Mouse (Mus musculus) midbrain, embryonic 12.5 days (tissue): Measurements from ENCODE around the gene Rassf6. TPM values are rescaled to one million over a fixed set of nuclear protein-coding genes. Genes with fewer than 3 reads are reported as not detected.

ENCODE experiments used
- ATAC-seq: fragments of 200-750 bp; cut with Nextera tagmentation; 2 replicates; pipeline ENCODE4 v1.8.0; 2017; ENCODE audit warnings: low read depth, moderate TSS enrichment, moderate library complexity; ENCODE audit not compliant: low FRiP score
- H3K27ac ChIP-seq: fragments of 300-500 bp; sonication (generic); replicated peaks from 2 replicates; pipeline ENCODE4 v1.5.1; 2016; ENCODE audit warnings: mild to moderate bottlenecking
- H3K27me3 ChIP-seq: fragments of 300-500 bp; sonication (generic); 2 replicates; pipeline ENCODE4 v1.6.1; 2016; ENCODE audit warnings: mild to moderate bottlenecking
- H3K36me3 ChIP-seq: fragments of 300-500 bp; sonication (generic); 2 replicates; pipeline ENCODE4 v1.6.1; 2016
- H3K4me1 ChIP-seq: fragments of 300-500 bp; sonication (generic); 2 replicates; pipeline ENCODE4 v1.6.1; 2016
- H3K4me2 ChIP-seq: fragments of 300-500 bp; sonication (generic); replicated peaks from 2 replicates; pipeline ENCODE4 v1.6.1; 2016; ENCODE audit warnings: mild to moderate bottlenecking, moderate library complexity
- H3K4me3 ChIP-seq: fragments of 300-500 bp; sonication (generic); 2 replicates; pipeline ENCODE4 v1.5.1; 2016; ENCODE audit warnings: mild to moderate bottlenecking
- H3K9ac ChIP-seq: fragments of 300-500 bp; sonication (generic); replicated peaks from 2 replicates; pipeline ENCODE4 v1.6.1; 2016; ENCODE audit warnings: mild to moderate bottlenecking, moderate library complexity
- H3K9me3 ChIP-seq: fragments of 300-500 bp; sonication (generic); 2 replicates; pipeline ENCODE4 v1.6.1; 2016; ENCODE audit warnings: mild to moderate bottlenecking
- WGBS: fragments of 180-500 bp; shearing (Covaris S2); methylation state at CpG from one replicate; pipeline ENCODE4 v1.1.7; 2016; 5-methylcytosine and 5-hydroxymethylcytosine counted together
- polyA plus RNA-seq: library from polyadenylated mRNA; unstranded; fragments of >200 nt; fragmentation: Nextera tagmentation; extraction: Ambion mirVana; gene quantifications from 2 replicates; pipeline ENCODE4 v1.2.1, GENCODE M21; 2016

Gene Rassf6
- polyA plus RNA-seq, 1 experiment from 2014 or later: 0.29 TPM

DNA sequence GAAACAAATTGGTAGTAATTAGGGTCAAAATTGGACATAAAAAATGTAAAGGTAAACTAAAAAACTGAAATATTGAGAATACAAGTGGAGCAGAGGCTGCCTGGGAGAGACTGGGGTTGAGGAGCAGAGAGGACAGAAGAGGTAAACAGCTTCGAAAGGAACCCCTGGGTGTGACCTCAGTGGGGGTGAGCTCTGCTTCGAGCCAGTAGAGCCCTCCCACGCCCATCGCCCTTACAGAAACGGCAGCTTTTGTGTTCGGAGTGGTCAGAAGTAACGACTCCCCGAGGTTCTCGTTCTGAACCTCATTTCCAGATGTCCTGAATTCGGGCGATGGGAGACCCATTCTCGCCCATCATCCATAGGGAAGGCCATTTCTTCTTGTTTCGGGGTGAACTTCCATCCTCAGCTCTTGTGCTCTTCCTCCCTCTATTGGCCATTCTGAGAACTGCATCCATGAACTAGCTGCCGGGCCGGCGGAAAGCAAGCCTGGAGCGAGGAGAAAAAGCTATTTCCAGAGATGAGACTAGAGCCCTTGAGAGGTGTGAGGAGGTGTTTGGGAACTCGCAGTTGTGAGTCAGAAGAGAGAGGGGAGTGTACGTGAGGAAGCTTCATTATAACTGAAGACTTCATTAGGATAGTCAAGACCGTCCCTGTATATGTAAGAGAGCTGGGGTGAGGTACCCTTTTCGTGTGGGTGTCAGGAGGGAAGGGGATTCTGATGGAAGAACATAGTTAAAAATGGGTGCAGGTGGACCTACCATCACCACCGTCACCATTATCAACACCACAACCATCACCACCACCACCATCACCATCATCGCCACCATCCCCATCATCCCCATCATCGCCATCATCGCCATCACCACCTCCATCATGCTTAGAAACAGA lies 51.5 kb downstream of the Rassf6 start:
- peak; percentile 73 for ATAC-seq
- WGBS: 24% methylated on average over 25 of the region's 25 CpGs
- no peaks in the 10 kb centered on the region for H3K27me3 ChIP-seq
- peak overlapping the region; percentile 52 for H3K9ac ChIP-seq
- H3K9me3 ChIP-seq: no peaks in the 10 kb centered on the region
- H3K36me3 ChIP-seq: no peaks in the 10 kb centered on the region
- no peaks in the 10 kb centered on the region for H3K4me1 ChIP-seq
- H3K27ac ChIP-seq: no peak overlapping the region
- peak overlapping the region; percentile 40 for H3K4me3 ChIP-seq
- H3K4me2 ChIP-seq: peak overlapping the region; percentile 63

DNA sequence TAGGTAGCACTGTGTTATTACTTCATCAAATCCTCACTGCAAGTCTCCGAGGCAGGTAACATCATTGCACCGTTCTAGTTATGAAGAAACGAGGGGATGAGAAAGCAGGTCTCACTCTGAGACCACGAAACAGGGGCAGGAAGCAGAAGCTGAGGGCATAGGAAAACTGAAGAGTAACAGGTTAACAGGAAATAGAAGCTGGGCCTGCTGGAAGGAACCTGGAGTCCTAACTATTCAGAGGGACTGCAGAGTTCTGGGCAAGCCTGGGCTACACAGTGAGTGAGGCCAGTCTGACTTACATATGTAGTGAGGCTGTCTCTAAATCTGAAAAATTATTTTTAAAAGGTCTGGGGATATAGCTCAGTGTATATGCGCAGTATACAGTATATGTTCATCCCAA lies 52.4 kb downstream of the Rassf6 start:
- no peaks in the 10 kb centered on the region for H3K4me1 ChIP-seq
- no peaks in the 10 kb centered on the region for H3K27me3 ChIP-seq
- 92% methylated on average over 5 of the region's 5 CpGs for WGBS
- ATAC-seq: no peak
- no peak overlapping the region for H3K4me2 ChIP-seq
- no peak overlapping the region for H3K27ac ChIP-seq
- no peaks in the 10 kb centered on the region for H3K36me3 ChIP-seq
- H3K9me3 ChIP-seq: no peaks in the 10 kb centered on the region
- H3K4me3 ChIP-seq: no peak overlapping the region
- H3K9ac ChIP-seq: no peak overlapping the region

GRCm38 (mm10) chr5:90586511-90586910 lies 53.9 kb downstream of the Rassf6 start:
- Histone ChIP-seq H3K9ac (no peak overlapping the region), H3K27ac (no peak overlapping the region), H3K36me3 (no peaks in the 10 kb centered on the region), H3K9me3 (no peaks in the 10 kb centered on the region), H3K4me1 (no peaks in the 10 kb centered on the region), H3K27me3 (no peaks in the 10 kb centered on the region), H3K4me2 (no peak overlapping the region), H3K4me3 (no peak overlapping the region)
- no peak for ATAC-seq
- WGBS: 89% methylated on average over 5 of the region's 5 CpGs

DNA sequence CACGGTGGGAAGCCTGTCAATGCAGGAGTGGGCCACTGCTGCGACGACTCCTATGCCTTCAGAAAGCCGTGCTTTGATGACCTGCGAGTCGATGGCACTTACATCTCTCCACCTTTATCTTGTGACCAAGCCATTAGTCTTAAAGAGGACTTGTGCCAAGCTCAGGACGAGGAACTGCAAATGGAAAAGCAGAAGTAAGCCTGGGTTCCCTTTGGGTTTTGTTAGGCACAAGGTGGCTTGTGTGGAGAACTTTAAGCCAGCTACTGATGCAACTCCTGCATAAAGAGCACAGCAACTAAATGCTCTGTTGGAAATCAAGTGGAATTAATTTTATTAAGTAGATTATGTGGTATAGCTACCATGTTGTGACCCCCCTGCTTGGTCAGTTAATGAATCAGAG lies 55.7 kb downstream of the Rassf6 start:
- no peak for ATAC-seq
- Histone ChIP-seq H3K9me3 (no peaks in the 10 kb centered on the region), H3K4me2 (no peak overlapping the region), H3K4me1 (no peaks in the 10 kb centered on the region), H3K36me3 (no peaks in the 10 kb centered on the region), H3K27ac (no peak overlapping the region), H3K4me3 (no peak overlapping the region), H3K27me3 (no peaks in the 10 kb centered on the region), H3K9ac (no peak overlapping the region)
- WGBS: 83% methylated on average over 7 of the region's 7 CpGs

GRCm38 (mm10) chr5:90582179-90582578 lies 58.3 kb downstream of the Rassf6 start:
- H3K27me3 ChIP-seq: no peaks in the 10 kb centered on the region
- no peak overlapping the region for H3K9ac ChIP-seq
- no peak overlapping the region for H3K4me3 ChIP-seq
- H3K36me3 ChIP-seq: no peaks in the 10 kb centered on the region
- no peak overlapping the region for H3K27ac ChIP-seq
- no peak for ATAC-seq
- WGBS: 89% methylated on average over 6 of the region's 6 CpGs
- H3K9me3 ChIP-seq: no peaks in the 10 kb centered on the region
- no peak overlapping the region for H3K4me2 ChIP-seq
- no peaks in the 10 kb centered on the region for H3K4me1 ChIP-seq

DNA sequence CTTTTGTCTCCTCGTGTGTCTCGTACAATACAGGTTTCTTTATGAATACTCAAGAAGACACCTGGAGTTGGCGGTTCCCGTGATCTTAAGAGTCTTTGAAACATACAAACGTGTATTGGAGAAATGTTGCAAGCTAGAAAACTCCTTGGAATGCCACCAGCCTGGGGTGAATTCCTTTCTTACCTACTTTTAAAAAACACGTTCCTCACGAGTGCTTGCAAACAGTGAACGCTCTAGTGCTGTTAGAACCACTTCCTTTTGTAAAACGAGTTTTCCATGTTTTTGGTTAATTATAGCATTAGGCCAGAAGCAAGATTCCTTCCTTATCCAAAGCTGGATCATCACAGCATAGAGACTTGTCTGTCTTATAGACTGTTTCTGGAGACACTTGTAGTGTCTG lies 60.9 kb downstream of the Rassf6 start:
- H3K36me3 ChIP-seq: no peaks in the 10 kb centered on the region
- ATAC-seq: no peak
- H3K4me3 ChIP-seq: no peak overlapping the region
- H3K4me2 ChIP-seq: no peak overlapping the region
- no peaks in the 10 kb centered on the region for H3K4me1 ChIP-seq
- no peak overlapping the region for H3K9ac ChIP-seq
- H3K27me3 ChIP-seq: no peaks in the 10 kb centered on the region
- no peak overlapping the region for H3K27ac ChIP-seq
- 92% methylated on average over 9 of the region's 9 CpGs for WGBS
- H3K9me3 ChIP-seq: no peaks in the 10 kb centered on the region

- no peak for ATAC-seq
Observed at GRCm38 (mm10) chr5:90577751-90578150, 62.7 kb downstream of the Rassf6 start.

DNA sequence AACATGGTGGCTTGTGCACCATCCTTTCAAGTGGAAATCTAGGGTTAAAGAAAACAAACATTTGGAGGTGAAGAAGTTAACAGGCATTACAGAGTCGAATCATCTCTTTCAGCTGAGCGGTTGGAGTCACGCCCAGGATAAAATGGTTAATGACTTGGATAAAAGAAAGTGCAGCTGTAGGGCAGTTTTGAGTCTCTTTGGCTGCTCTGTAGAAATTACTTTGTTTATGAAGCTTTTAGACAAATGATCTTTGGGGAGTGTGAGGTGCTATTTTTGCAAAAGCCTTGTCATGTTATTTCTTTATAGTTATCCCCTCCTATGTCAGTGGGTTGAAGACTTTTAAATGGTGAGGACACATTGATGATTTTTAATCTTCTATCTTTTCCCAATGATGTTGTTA lies 69.2 kb downstream of the Rassf6 start:
- H3K36me3 ChIP-seq: no peaks in the 10 kb centered on the region
- H3K9me3 ChIP-seq: no peaks in the 10 kb centered on the region
- no peaks in the 10 kb centered on the region for H3K27me3 ChIP-seq
- WGBS: 48% methylated on average over 3 of the region's 3 CpGs
- no peak for ATAC-seq
- H3K9ac ChIP-seq: no peak overlapping the region
- no peak overlapping the region for H3K27ac ChIP-seq
- H3K4me3 ChIP-seq: no peak overlapping the region
- H3K4me1 ChIP-seq: no peaks in the 10 kb centered on the region
- H3K4me2 ChIP-seq: no peak overlapping the region

More at GRCm38 (mm10) chr5:90577751-90578150, 62.7 kb downstream of the Rassf6 start:
- WGBS: 88% methylated on average over 9 of the region's 9 CpGs
- Histone ChIP-seq H3K36me3 (no peaks in the 10 kb centered on the region), H3K27me3 (no peaks in the 10 kb centered on the region), H3K4me2 (no peak overlapping the region), H3K9me3 (no peaks in the 10 kb centered on the region), H3K9ac (no peak overlapping the region), H3K27ac (no peak overlapping the region), H3K4me3 (no peak overlapping the region), H3K4me1 (no peaks in the 10 kb centered on the region)

- H3K27me3 ChIP-seq: no peaks in the 10 kb centered on the region
- no peaks in the 10 kb centered on the region for H3K9me3 ChIP-seq
- H3K4me1 ChIP-seq: no peaks in the 10 kb centered on the region
- no peak overlapping the region for H3K9ac ChIP-seq
- no peak for ATAC-seq
- H3K27ac ChIP-seq: no peak overlapping the region
- no peak overlapping the region for H3K4me2 ChIP-seq
- no peaks in the 10 kb centered on the region for H3K36me3 ChIP-seq
- H3K4me3 ChIP-seq: no peak overlapping the region
Observed at GRCm38 (mm10) chr5:90568338-90568737, 72.1 kb downstream of the Rassf6 start.

DNA sequence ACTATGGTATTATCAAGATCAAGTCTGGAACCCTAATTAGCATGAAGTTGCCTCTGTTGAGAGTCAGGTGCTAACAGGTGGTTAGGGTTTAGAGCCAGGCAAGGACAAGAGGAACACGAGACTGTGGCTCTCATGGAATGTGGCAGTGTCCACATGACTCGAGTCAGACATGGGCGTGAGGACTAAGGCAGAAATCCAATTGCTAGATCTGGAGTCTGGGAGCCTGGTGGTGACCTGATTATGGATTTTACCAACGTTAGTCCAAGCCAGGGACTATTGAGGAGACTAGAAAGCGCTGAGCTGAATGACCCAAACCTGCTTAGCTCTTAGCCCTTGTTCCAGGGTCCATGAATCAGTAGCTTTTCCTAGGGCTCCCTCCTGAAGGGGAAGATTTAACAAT lies 72.7 kb downstream of the Rassf6 start:
- no peak for ATAC-seq
- no peaks in the 10 kb centered on the region for H3K27me3 ChIP-seq
- WGBS: 84% methylated on average over 5 of the region's 5 CpGs

DNA sequence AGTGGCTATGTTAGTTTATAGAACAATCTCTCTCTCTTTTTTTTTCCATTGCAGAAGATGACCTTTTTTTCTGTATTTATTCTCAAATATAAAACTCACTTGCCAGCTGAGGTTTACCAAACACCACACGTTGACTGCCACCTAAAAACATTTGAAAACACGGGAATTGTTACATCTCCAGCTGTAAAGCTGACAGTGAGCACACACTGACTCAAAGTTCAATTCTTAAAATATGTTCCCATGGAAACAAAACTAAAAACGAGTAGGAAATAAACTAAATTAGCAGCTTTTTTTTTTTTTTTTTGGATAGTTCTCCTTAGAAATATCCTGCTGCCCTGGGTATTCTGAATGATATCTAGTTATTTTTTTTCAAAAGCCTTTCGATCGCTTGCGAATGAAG lies 75.3 kb downstream of the Rassf6 start:
- H3K4me2 ChIP-seq: no peak overlapping the region
- no peaks in the 10 kb centered on the region for H3K9me3 ChIP-seq
- no peak for ATAC-seq
- no peak overlapping the region for H3K4me3 ChIP-seq
- no peaks in the 10 kb centered on the region for H3K4me1 ChIP-seq
- 84% methylated on average over 6 of the region's 6 CpGs for WGBS
- H3K27ac ChIP-seq: no peak overlapping the region
- no peak overlapping the region for H3K9ac ChIP-seq
- no peaks in the 10 kb centered on the region for H3K36me3 ChIP-seq
- H3K27me3 ChIP-seq: no peaks in the 10 kb centered on the region

More for the DNA sequence above, 72.7 kb downstream of the Rassf6 start:
- Histone ChIP-seq H3K36me3 (no peaks in the 10 kb centered on the region), H3K9me3 (no peaks in the 10 kb centered on the region), H3K4me2 (no peak overlapping the region), H3K27ac (no peak overlapping the region), H3K4me1 (no peaks in the 10 kb centered on the region), H3K4me3 (no peak overlapping the region), H3K9ac (no peak overlapping the region)

- H3K4me3 ChIP-seq: no peak overlapping the region
- H3K36me3 ChIP-seq: no peaks in the 10 kb centered on the region
- WGBS: 88% methylated on average over 4 of the region's 4 CpGs
- no peaks in the 10 kb centered on the region for H3K9me3 ChIP-seq
- no peaks in the 10 kb centered on the region for H3K4me1 ChIP-seq
- H3K4me2 ChIP-seq: no peak overlapping the region
- ATAC-seq: no peak
- no peaks in the 10 kb centered on the region for H3K27me3 ChIP-seq
- H3K27ac ChIP-seq: no peak overlapping the region
- no peak overlapping the region for H3K9ac ChIP-seq
Observed at GRCm38 (mm10) chr5:90564161-90564560, 76.3 kb downstream of the Rassf6 start.

DNA sequence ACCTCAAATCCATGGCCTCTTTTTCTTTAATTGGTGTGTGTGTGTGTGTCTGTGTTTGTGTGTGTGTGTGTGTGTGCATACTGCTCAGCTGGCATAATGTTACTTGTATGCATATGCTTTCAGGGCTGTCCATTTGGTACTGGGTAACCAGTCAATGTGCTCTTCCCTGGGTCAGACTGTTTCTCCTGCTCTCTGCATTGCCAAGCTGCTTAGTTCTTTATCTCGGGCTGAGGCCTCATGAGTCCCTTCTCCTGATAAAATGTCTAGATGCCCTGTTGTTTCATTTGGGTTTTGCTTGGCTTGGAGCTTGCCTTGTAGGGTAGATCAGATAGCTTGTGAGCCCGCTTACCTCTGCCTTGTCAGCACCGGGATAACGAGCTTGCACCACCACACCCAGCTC lies 77.6 kb downstream of the Rassf6 start:
- Histone ChIP-seq H3K9ac (no peak overlapping the region), H3K27ac (no peak overlapping the region), H3K4me2 (no peak overlapping the region), H3K4me3 (no peak overlapping the region), H3K27me3 (no peaks in the 10 kb centered on the region), H3K4me1 (no peaks in the 10 kb centered on the region), H3K36me3 (no peaks in the 10 kb centered on the region), H3K9me3 (no peaks in the 10 kb centered on the region)
- 87% methylated on average over 4 of the region's 4 CpGs for WGBS
- no peak for ATAC-seq
